Mouse (Mus musculus): ENCODE measurements around the gene Rcn3.

DNA sequence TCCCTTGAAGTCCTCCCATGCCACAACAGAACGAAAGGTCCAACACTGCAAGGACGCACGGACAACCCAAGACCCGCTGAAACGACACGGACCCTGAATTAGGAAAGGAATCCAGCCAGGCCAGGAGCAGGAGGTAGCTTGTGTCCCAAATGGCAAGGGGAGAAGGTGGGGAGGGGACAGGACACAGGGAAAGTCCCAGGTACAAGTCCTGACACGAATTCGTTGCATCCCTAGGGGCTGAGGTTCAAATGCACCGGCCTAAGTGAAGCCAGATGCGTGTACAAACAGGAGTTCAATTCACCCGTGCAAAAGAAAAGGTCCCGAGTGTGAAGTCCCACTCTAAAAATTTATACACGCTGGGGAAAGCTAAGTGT, 40.4 kb downstream of the Rcn3 start:
- no peak for TF ChIP-seq CTCF (IDR thresholded peaks at IDR 0.05; ENCODE audit: low read depth, low read length)
- TF ChIP-seq POLR2A (IDR thresholded peaks at IDR 0.05; ENCODE audit: borderline replicate concordance, low read depth, low read length): no peak

All from bone marrow macrophage, adult 2 months (primary cell).